8 mouse cellular contexts compared by ENCODE assay signal in genomic region chr6:122874720-122875389, GRCm38 (mm10). TPM values are rescaled to one million over a fixed set of nuclear protein-coding genes. Genes with fewer than 3 reads are reported as not detected.
DNase-seq lines count a peak whose midpoint lies in the region; ATAC-seq and TF ChIP-seq lines count a peak whose summit lies in the region.

No protein-coding gene starts in this region.

- H3K4me1 ChIP-seq in heart, embryonic 16.5 days (ENCODE audit: control insufficient read depth, insufficient read depth, low read length), result peaks cover 6% of the 10 kb centered on the region
- H3K4me1 ChIP-seq in MEL (ENCODE audit: control insufficient read depth in 1 of 2, insufficient read depth in 2 of 2, low read length in 2 of 2), result peaks cover 2 to 6% of the 10 kb centered on the region in 2 experiments; a peak in 2 of 4 replicates
- H3K4me1 ChIP-seq in embryonic facial prominence, embryonic 14.5 days (ENCODE audit: control insufficient read depth, insufficient read depth, low read length), result no peaks in the 10 kb centered on the region; the same call in 1 of the 2 replicates
- H3K4me1 ChIP-seq in limb, embryonic 11.5 days (ENCODE audit: control insufficient read depth, insufficient read depth, low read length), result no peaks in the 10 kb centered on the region
- 0 out of 2 replicates have a peak, but pooled peaks cover 4% of the 10 kb centered on the region for H3K4me1 ChIP-seq in midbrain, postnatal 0 days (ENCODE audit: insufficient read depth, low read length)

- H3K27me3 ChIP-seq in heart, embryonic 16.5 days (ENCODE audit: control insufficient read depth, insufficient read depth, low read length), result no peaks in the 10 kb centered on the region
- H3K27me3 ChIP-seq in MEL (ENCODE audit: control insufficient read depth in 1 of 2, insufficient read depth in 2 of 2, low read length in 2 of 2), result no peaks in the 10 kb centered on the region
- no peaks in the 10 kb centered on the region for H3K27me3 ChIP-seq in embryonic facial prominence, embryonic 14.5 days (replicated peaks; ENCODE audit: control insufficient read depth, insufficient read depth, low read length)
- H3K27me3 ChIP-seq in limb, embryonic 11.5 days (ENCODE audit: control insufficient read depth, insufficient read depth, low read length), result no peaks in the 10 kb centered on the region
- H3K27me3 ChIP-seq in midbrain, postnatal 0 days (ENCODE audit: insufficient read depth, low read length), result no peaks in the 10 kb centered on the region

- no peak for DNase-seq in heart, postnatal 10 days
- DNase-seq in MEL (ENCODE audit: low read depth, low spot score), result no peak
- DNase-seq in embryonic facial prominence, embryonic 14.5 days (ENCODE audit: low spot score), result peak; percentile 62
- no peak for DNase-seq in limb, embryonic 11.5 days (ENCODE audit: low spot score)
- DNase-seq in midbrain, postnatal 0 days (ENCODE audit: low spot score), result peak; percentile 64
- DNase-seq in thymus, postnatal 0 days (ENCODE audit: low spot score), result no peak
- no peak for DNase-seq in urinary bladder, postnatal 25 days (ENCODE audit: low spot score)

- TF ChIP-seq POLR2A in MEL (IDR thresholded peaks at IDR 0.05; ENCODE audit: control insufficient read depth in 1 of 2, insufficient read depth in 1 of 2, low read depth in 1 of 2, low read length in 2 of 2, poor library complexity in 1 of 2), result 0 out of 4 replicates have a peak, but pooled peaks of 1 of the 2 experiments have one; percentile 14

- 2% methylated on average over 31 of the region's 31 CpGs for WGBS in heart, embryonic 16.5 days
- under 1% methylated on average over 28 of the region's 31 CpGs for WGBS in embryonic facial prominence, embryonic 14.5 days
- WGBS in limb, embryonic 11.5 days, result 2% methylated on average over 31 of the region's 31 CpGs
- WGBS in midbrain, postnatal 0 days, result 0% methylated on average over 31 of the region's 31 CpGs

- TF ChIP-seq EP300 in MEL (IDR thresholded peaks at IDR 0.05; ENCODE audit: low read depth in 1 of 2, low read length in 2 of 2), result no peak

- H3K27ac ChIP-seq in heart, embryonic 16.5 days (ENCODE audit: low read length), result peak overlapping the region; percentile 90
- H3K27ac ChIP-seq in MEL (ENCODE audit: control insufficient read depth, low read depth, low read length), result peak overlapping the region; percentile 50
- H3K27ac ChIP-seq in embryonic facial prominence, embryonic 14.5 days (replicated peaks; ENCODE audit: low read depth, low read length), result peak overlapping the region; percentile 91
- H3K27ac ChIP-seq in limb, embryonic 11.5 days (replicated peaks; ENCODE audit: low read depth, low read length), result 0 out of 2 replicates have a peak overlapping the region, but pooled peaks have one; percentile 49
- peak overlapping the region; percentile 77 for H3K27ac ChIP-seq in midbrain, postnatal 0 days (ENCODE audit: low read depth, low read length)

- peak overlapping the region; percentile 74 for H3K4me2 ChIP-seq in heart, embryonic 16.5 days (ENCODE audit: low read depth, low read length)
- H3K4me2 ChIP-seq in embryonic facial prominence, embryonic 14.5 days (ENCODE audit: low read depth, low read length), result peak overlapping the region; percentile 61
- H3K4me2 ChIP-seq in limb, embryonic 11.5 days (ENCODE audit: low read depth, severe bottlenecking), result peak overlapping the region; percentile 36
- peak overlapping the region; percentile 53 for H3K4me2 ChIP-seq in midbrain, postnatal 0 days (ENCODE audit: low read depth, low read length, poor library complexity, severe bottlenecking)

- no peak for TF ChIP-seq RAD21 in MEL (IDR thresholded peaks at IDR 0.05; ENCODE audit: low read depth, low read length)

- peak overlapping the region; percentile 92 for H3K9ac ChIP-seq in heart, embryonic 16.5 days (ENCODE audit: low read length)
- peak overlapping the region; percentile 99 for H3K9ac ChIP-seq in MEL (ENCODE audit: control insufficient read depth, low read depth, low read length, poor library complexity, severe bottlenecking)
- H3K9ac ChIP-seq in embryonic facial prominence, embryonic 14.5 days (ENCODE audit: low read depth, low read length), result peak overlapping the region; percentile 90
- H3K9ac ChIP-seq in limb, embryonic 11.5 days (ENCODE audit: low read length), result peak overlapping the region; percentile 73
- peak overlapping the region; percentile 81 for H3K9ac ChIP-seq in midbrain, postnatal 0 days (replicated peaks; ENCODE audit: low read length, poor library complexity, severe bottlenecking)

- TF ChIP-seq CTCF in MEL (IDR thresholded peaks at IDR 0.05 in 2 of 3, conservative IDR thresholded peaks at IDR 0.05 in 1 of 3; ENCODE audit: control insufficient read depth in 1 of 3, insufficient read depth in 1 of 3, low read depth in 2 of 3, low read length in 3 of 3, poor library complexity in 1 of 3, severe bottlenecking in 1 of 3), result no peak
- TF ChIP-seq CTCF in midbrain, postnatal 0 days (IDR thresholded peaks at IDR 0.05), result no peak

- H3K36me3 ChIP-seq in heart, embryonic 16.5 days (ENCODE audit: control insufficient read depth, insufficient read depth), result peaks cover 4% of the 10 kb centered on the region; the same call in 1 of the 2 replicates
- peaks cover 6 to 15% of the 10 kb centered on the region in 2 experiments for H3K36me3 ChIP-seq in MEL (ENCODE audit: control insufficient read depth in 1 of 2, insufficient read depth in 2 of 2, low read length in 2 of 2)
- peaks cover 25% of the 10 kb centered on the region for H3K36me3 ChIP-seq in embryonic facial prominence, embryonic 14.5 days (ENCODE audit: control insufficient read depth, insufficient read depth, low read length)
- no peaks in the 10 kb centered on the region for H3K36me3 ChIP-seq in limb, embryonic 11.5 days (ENCODE audit: control insufficient read depth, insufficient read depth, low read length)
- H3K36me3 ChIP-seq in midbrain, postnatal 0 days (ENCODE audit: insufficient read depth, low read length), result peaks cover 9% of the 10 kb centered on the region

- H3K79me2 ChIP-seq in MEL (ENCODE audit: control insufficient read depth, insufficient read depth, low read length, poor library complexity), result peaks cover 24% of the 10 kb centered on the region

- intact Hi-C loops in heart, postnatal 10 days (cut with DNase I), result loop anchor here (2.0 to 5.0 kb wide), 4 partner anchors 43 to 133 kb away; partner anchors contain the start of gene Slc2a3

- ATAC-seq in heart, embryonic 16.5 days (replicated peaks; ENCODE audit: extremely low read depth, insufficient read depth, low FRiP score), result peak; percentile 58
- ATAC-seq in embryonic facial prominence, embryonic 14.5 days (ENCODE audit: low read depth), result peak; percentile 73
- peak; percentile 64 for ATAC-seq in limb, embryonic 11.5 days (ENCODE audit: insufficient number of reproducible peaks, low FRiP score, low TSS enrichment, low read depth)
- ATAC-seq in midbrain, postnatal 0 days (ENCODE audit: low FRiP score), result peak; percentile 89

- H3K9me3 ChIP-seq in heart, embryonic 16.5 days (replicated peaks; ENCODE audit: control insufficient read depth, low read length), result no peaks in the 10 kb centered on the region
- no peaks in the 10 kb centered on the region for H3K9me3 ChIP-seq in MEL (replicated peaks; ENCODE audit: insufficient read depth, low read length)
- no peaks in the 10 kb centered on the region for H3K9me3 ChIP-seq in embryonic facial prominence, embryonic 14.5 days (ENCODE audit: control insufficient read depth, low read length)
- no peaks in the 10 kb centered on the region for H3K9me3 ChIP-seq in limb, embryonic 11.5 days (ENCODE audit: control insufficient read depth, low read length)
- H3K9me3 ChIP-seq in midbrain, postnatal 0 days (ENCODE audit: low read length), result no peaks in the 10 kb centered on the region

- H3K4me3 ChIP-seq in heart, embryonic 16.5 days (ENCODE audit: low read length), result peak overlapping the region; percentile 93
- peak overlapping the region; percentile 83 to 100 for H3K4me3 ChIP-seq in MEL (ENCODE audit: control insufficient read depth in 1 of 2, insufficient read depth in 1 of 2, low read depth in 2 of 2, low read length in 2 of 2)
- H3K4me3 ChIP-seq in embryonic facial prominence, embryonic 14.5 days (ENCODE audit: low read depth, low read length), result peak overlapping the region; percentile 92
- peak overlapping the region; percentile 76 for H3K4me3 ChIP-seq in limb, embryonic 11.5 days (ENCODE audit: low read depth, low read length)
- peak overlapping the region; percentile 74 for H3K4me3 ChIP-seq in midbrain, postnatal 0 days (ENCODE audit: low read depth, low read length)

RNA-seq across cellular contexts. Expression of gene Necap1, which starts 0.6 kb away (rescaled TPM):
- polyA plus RNA-seq in heart, embryonic 16.5 days (2015; fragmentation: Nextera tagmentation; extraction: Ambion mirVana), result 51.1 and 51.7 TPM in 2 replicates
- total RNA-seq in heart, postnatal 10 days (2021), result 10 to 100 TPM; 27.7 to 32.0 TPM
- total RNA-seq in MEL (2012; rRNA removed), result 11.7 and 11.9 TPM in 2 replicates
- polyA plus RNA-seq in MEL (2012; ENCODE audit: insufficient read depth in 1 of 2, insufficient read length in 2 of 2, low read depth in 1 of 2, low replicate concordance in 2 of 2, missing spikeins in 1 of 2), result 10 to 100 TPM in 1 of 2 experiments, not detected in 1; 19.1 TPM
- polyA plus RNA-seq in embryonic facial prominence, embryonic 14.5 days (2014; fragmentation: Nextera tagmentation; extraction: Ambion mirVana), result 58.8 and 60.4 TPM in 2 replicates
- 59.0 and 61.5 TPM in 2 replicates for polyA plus RNA-seq in limb, embryonic 11.5 days (2014; fragmentation: Nextera tagmentation; extraction: Ambion mirVana)
- 145 and 146 TPM in 2 replicates for total RNA-seq in midbrain, postnatal 0 days (2014; rRNA removed)
- polyA plus RNA-seq in midbrain, postnatal 0 days (2015; fragmentation: Nextera tagmentation; extraction: Ambion mirVana), result 173 and 178 TPM in 2 replicates
- polyA plus RNA-seq in thymus, postnatal 0 days (2015; fragmentation: Nextera tagmentation; extraction: Ambion mirVana), result 26.9 and 29.2 TPM in 2 replicates

RNA-seq across cellular contexts. Expression of gene C3ar1, which starts 18.9 kb away (rescaled TPM):
- polyA plus RNA-seq in heart, embryonic 16.5 days (2015; fragmentation: Nextera tagmentation; extraction: Ambion mirVana), result 2.5 and 2.7 TPM in 2 replicates
- total RNA-seq in heart, postnatal 10 days (2021), result 1 to 10 TPM; 2.9 to 3.2 TPM
- 0.42 and 0.69 TPM in 2 replicates for total RNA-seq in MEL (2012; rRNA removed)
- polyA plus RNA-seq in MEL (2012; ENCODE audit: insufficient read depth in 1 of 2, insufficient read length in 2 of 2, low read depth in 1 of 2, low replicate concordance in 2 of 2, missing spikeins in 1 of 2), result under 1 TPM in 1 of 2 experiments, not detected in 1; 0.33 TPM
- polyA plus RNA-seq in embryonic facial prominence, embryonic 14.5 days (2014; fragmentation: Nextera tagmentation; extraction: Ambion mirVana), result 4.8 and 5.1 TPM in 2 replicates
- polyA plus RNA-seq in limb, embryonic 11.5 days (2014; fragmentation: Nextera tagmentation; extraction: Ambion mirVana), result 0.97 and 1.0 TPM in 2 replicates
- 1.8 and 2.0 TPM in 2 replicates for total RNA-seq in midbrain, postnatal 0 days (2014; rRNA removed)
- 1.3 and 1.4 TPM in 2 replicates for polyA plus RNA-seq in midbrain, postnatal 0 days (2015; fragmentation: Nextera tagmentation; extraction: Ambion mirVana)
- polyA plus RNA-seq in thymus, postnatal 0 days (2015; fragmentation: Nextera tagmentation; extraction: Ambion mirVana), result 1.9 and 2.2 TPM in 2 replicates

RNA-seq across cellular contexts. Expression of gene Clec4a1, which starts 46.8 kb away (rescaled TPM):
- polyA plus RNA-seq in heart, embryonic 16.5 days (2015; fragmentation: Nextera tagmentation; extraction: Ambion mirVana), result 2.4 and 2.7 TPM in 2 replicates
- total RNA-seq in heart, postnatal 10 days (2021), result 1 to 10 TPM; 2.8 to 3.0 TPM
- total RNA-seq in MEL (2012; rRNA removed), result not detected in 2 replicates
- polyA plus RNA-seq in MEL (2012; ENCODE audit: insufficient read depth in 1 of 2, insufficient read length in 2 of 2, low read depth in 1 of 2, low replicate concordance in 2 of 2, missing spikeins in 1 of 2), result under 1 TPM in 1 of 2 experiments, not detected in 1; 0.06 TPM
- polyA plus RNA-seq in embryonic facial prominence, embryonic 14.5 days (2014; fragmentation: Nextera tagmentation; extraction: Ambion mirVana), result 4.5 and 8.3 TPM in 2 replicates
- 0.64 and 0.99 TPM in 2 replicates for polyA plus RNA-seq in limb, embryonic 11.5 days (2014; fragmentation: Nextera tagmentation; extraction: Ambion mirVana)
- total RNA-seq in midbrain, postnatal 0 days (2014; rRNA removed), result 0.93 and 0.99 TPM in 2 replicates
- 1.2 and 1.6 TPM in 2 replicates for polyA plus RNA-seq in midbrain, postnatal 0 days (2015; fragmentation: Nextera tagmentation; extraction: Ambion mirVana)
- 5.5 and 6.0 TPM in 2 replicates for polyA plus RNA-seq in thymus, postnatal 0 days (2015; fragmentation: Nextera tagmentation; extraction: Ambion mirVana)

RNA-seq across cellular contexts. Expression of gene Foxj2, which starts 55.1 kb away (rescaled TPM):
- 6.1 TPM in 2 replicates for polyA plus RNA-seq in heart, embryonic 16.5 days (2015; fragmentation: Nextera tagmentation; extraction: Ambion mirVana)
- 10 to 100 TPM; 28.5 to 32.8 TPM for total RNA-seq in heart, postnatal 10 days (2021)
- total RNA-seq in MEL (2012; rRNA removed), result 2.0 and 2.2 TPM in 2 replicates
- 1 to 10 TPM in 1 of 2 experiments, not detected in 1; 8.6 TPM for polyA plus RNA-seq in MEL (2012; ENCODE audit: insufficient read depth in 1 of 2, insufficient read length in 2 of 2, low read depth in 1 of 2, low replicate concordance in 2 of 2, missing spikeins in 1 of 2)
- 9.0 and 9.7 TPM in 2 replicates for polyA plus RNA-seq in embryonic facial prominence, embryonic 14.5 days (2014; fragmentation: Nextera tagmentation; extraction: Ambion mirVana)
- 3.7 and 3.9 TPM in 2 replicates for polyA plus RNA-seq in limb, embryonic 11.5 days (2014; fragmentation: Nextera tagmentation; extraction: Ambion mirVana)
- 24.4 and 27.2 TPM in 2 replicates for total RNA-seq in midbrain, postnatal 0 days (2014; rRNA removed)
- polyA plus RNA-seq in midbrain, postnatal 0 days (2015; fragmentation: Nextera tagmentation; extraction: Ambion mirVana), result 8.6 and 8.8 TPM in 2 replicates
- 3.0 and 3.2 TPM in 2 replicates for polyA plus RNA-seq in thymus, postnatal 0 days (2015; fragmentation: Nextera tagmentation; extraction: Ambion mirVana)

Comparison
In these comparisons a context has a peak if more than half of its experiments do, and no peak if none do; other contexts are left out.
1. DNase-seq: peak in embryonic facial prominence, embryonic 14.5 days (single experiment) and midbrain, postnatal 0 days (single experiment); none in heart, postnatal 10 days (0 of 2), MEL (single experiment), limb, embryonic 11.5 days (single experiment), thymus, postnatal 0 days (single experiment) and urinary bladder, postnatal 25 days (single experiment).
2. Peak in every context shown above with its lines, with median percentiles within 50 percentile points of each other: ATAC-seq, H3K27ac ChIP-seq, H3K4me2 ChIP-seq, H3K4me3 ChIP-seq and H3K9ac ChIP-seq.